In the genomic region with DNA sequence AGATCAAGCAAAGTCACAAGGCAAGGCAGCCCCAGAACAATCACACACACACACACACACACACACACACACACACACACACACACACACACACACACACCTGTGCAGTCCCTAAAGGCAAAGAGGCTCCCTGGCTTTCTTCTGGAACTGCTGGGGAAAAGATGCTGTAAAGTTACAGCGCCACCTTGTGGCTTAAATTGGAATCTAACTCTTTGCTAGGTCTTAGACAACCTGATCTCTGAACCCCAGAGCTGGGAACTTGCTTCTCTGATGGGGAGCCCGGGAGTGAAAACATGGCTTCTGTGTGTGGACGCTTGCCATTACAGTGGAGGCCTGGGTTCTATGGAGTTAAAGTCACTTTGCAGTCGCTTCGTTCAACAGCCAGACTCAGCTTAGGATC, we compare ENCODE assay signal across 8 mouse cellular contexts. TPM values are rescaled to one million over a fixed set of nuclear protein-coding genes. Genes with fewer than 3 reads are reported as not detected.
DNase-seq lines count a peak whose midpoint lies in the region; ATAC-seq lines count a peak whose summit lies in the region.

No protein-coding gene starts in this region.

- no peak overlapping the region for H3K4me2 ChIP-seq in hindbrain, embryonic 16.5 days (ENCODE audit: low read length)
- H3K4me2 ChIP-seq in liver, embryonic 13.5 days, result no peak overlapping the region

- H3K9me3 ChIP-seq in hindbrain, embryonic 16.5 days (ENCODE audit: control insufficient read depth, low read length), result no peaks in the 10 kb centered on the region
- H3K9me3 ChIP-seq in liver, embryonic 13.5 days (replicated peaks), result no peaks in the 10 kb centered on the region

- WGBS in hindbrain, embryonic 16.5 days, result 21% methylated on average over 5 of the region's 5 CpGs
- 7% methylated on average over 5 of the region's 5 CpGs for WGBS in liver, embryonic 13.5 days (ENCODE audit: insufficient replicate concordance)

- H3K27ac ChIP-seq in hindbrain, embryonic 16.5 days (ENCODE audit: low read depth, low read length), result no peak overlapping the region
- no peak overlapping the region for H3K27ac ChIP-seq in liver, embryonic 13.5 days

- no peak overlapping the region for H3K4me3 ChIP-seq in hindbrain, embryonic 16.5 days (ENCODE audit: low read length)
- H3K4me3 ChIP-seq in liver, embryonic 13.5 days (replicated peaks), result no peak overlapping the region

- ATAC-seq in hindbrain, embryonic 16.5 days, result peak; percentile 22; the same call in 1 of the 2 replicates
- peak; percentile 49 for ATAC-seq in liver, embryonic 13.5 days (ENCODE audit: low read depth)

- DNase-seq in right cerebral cortex, adult 18-20 months, result peak; percentile 52
- DNase-seq in right cerebral cortex, postnatal 25 days, result no peak
- peak; percentile 56 for DNase-seq in WW6 (ENCODE audit: low read depth, low spot score)
- peak; percentile 67 for DNase-seq in embryo, embryonic 9.5 days (ENCODE audit: extremely low spot score)
- DNase-seq in liver, embryonic 13.5 days, result peak; percentile 50
- DNase-seq in natural killer cell, adult 2 months (ENCODE audit: low spot score in 2 of 2), result peak; percentile 59 to 63
- no peak for DNase-seq in ovary, postnatal 36 days (ENCODE audit: low spot score)

- no peaks in the 10 kb centered on the region for H3K27me3 ChIP-seq in hindbrain, embryonic 16.5 days (replicated peaks; ENCODE audit: control insufficient read depth, insufficient read depth, low read length)
- peaks cover 32% of the 10 kb centered on the region for H3K27me3 ChIP-seq in liver, embryonic 13.5 days

- H3K9ac ChIP-seq in hindbrain, embryonic 16.5 days (ENCODE audit: low read depth, low read length), result no peak overlapping the region
- H3K9ac ChIP-seq in liver, embryonic 13.5 days, result no peak overlapping the region

- peaks cover 40% of the 10 kb centered on the region for H3K36me3 ChIP-seq in hindbrain, embryonic 16.5 days (ENCODE audit: control insufficient read depth, insufficient read depth, low read length)
- no peaks in the 10 kb centered on the region for H3K36me3 ChIP-seq in liver, embryonic 13.5 days

- H3K4me1 ChIP-seq in hindbrain, embryonic 16.5 days (ENCODE audit: control insufficient read depth, insufficient read depth, low read depth, low read length), result peaks cover 3% of the 10 kb centered on the region; the same call in 1 of the 2 replicates
- H3K4me1 ChIP-seq in liver, embryonic 13.5 days (replicated peaks), result peaks cover 1% of the 10 kb centered on the region; the same call in 1 of the 2 replicates

RNA-seq across cellular contexts. Expression of a gene that starts 13.9 kb away (rescaled TPM):
- 37.7 and 39.4 TPM in 2 replicates for polyA plus RNA-seq in hindbrain, embryonic 16.5 days (2015; fragmentation: Nextera tagmentation; extraction: Ambion mirVana)
- 45.5 and 46.5 TPM in 2 replicates for polyA plus RNA-seq in liver, embryonic 13.5 days (2015; fragmentation: Nextera tagmentation; extraction: Ambion mirVana)

RNA-seq across cellular contexts. Expression of a gene that starts 19.2 kb away (rescaled TPM):
- 553 and 621 TPM in 2 replicates for polyA plus RNA-seq in hindbrain, embryonic 16.5 days (2015; fragmentation: Nextera tagmentation; extraction: Ambion mirVana)
- 2.3 and 2.9 TPM in 2 replicates for polyA plus RNA-seq in liver, embryonic 13.5 days (2015; fragmentation: Nextera tagmentation; extraction: Ambion mirVana)

RNA-seq across cellular contexts. Expression of a gene that starts 42.9 kb away (rescaled TPM):
- 27.3 and 35.0 TPM in 2 replicates for polyA plus RNA-seq in hindbrain, embryonic 16.5 days (2015; fragmentation: Nextera tagmentation; extraction: Ambion mirVana)
- 186 and 202 TPM in 2 replicates for polyA plus RNA-seq in liver, embryonic 13.5 days (2015; fragmentation: Nextera tagmentation; extraction: Ambion mirVana)

RNA-seq across cellular contexts. Expression of a gene that starts 46.4 kb away (rescaled TPM):
- 92.3 and 94.7 TPM in 2 replicates for polyA plus RNA-seq in hindbrain, embryonic 16.5 days (2015; fragmentation: Nextera tagmentation; extraction: Ambion mirVana)
- 42.8 and 46.0 TPM in 2 replicates for polyA plus RNA-seq in liver, embryonic 13.5 days (2015; fragmentation: Nextera tagmentation; extraction: Ambion mirVana)

Comparison
In these comparisons a context has a peak if more than half of its experiments do, and no peak if none do; other contexts are left out.
1. DNase-seq: peak in right cerebral cortex, adult 18-20 months (single experiment), WW6 (single experiment), embryo, embryonic 9.5 days (single experiment), liver, embryonic 13.5 days (single experiment) and natural killer cell, adult 2 months (2 of 2); none in right cerebral cortex, postnatal 25 days (single experiment) and ovary, postnatal 36 days (single experiment).
2. RNA of a gene that starts 19.2 kb away (polyA plus RNA-seq): 553 to 621 TPM in hindbrain, embryonic 16.5 days; 2.3 to 2.9 TPM in liver, embryonic 13.5 days; every median in the first group is over 100 times any median in the second.